Mouse (Mus musculus) kidney, adult 2 months (tissue): ENCODE data around the gene Lce6a.

Source experiments
- CTCF ChIP-seq: fragments of 200-500 bp; conservative IDR thresholded peaks from 2 replicates; pipeline ENCODE4 v1.5.1; 2011; ENCODE audit warnings: low read depth, mild to moderate bottlenecking, control low read depth, low read length, moderate library complexity, mixed read lengths; ENCODE audit not compliant: insufficient read depth, insufficient read length
- POLR2A ChIP-seq: fragments of 200-500 bp; IDR thresholded peaks from one replicate; pipeline ENCODE4 v1.6.1; 2011; ENCODE audit warnings: low read depth, low read length, control low read depth

DNA sequence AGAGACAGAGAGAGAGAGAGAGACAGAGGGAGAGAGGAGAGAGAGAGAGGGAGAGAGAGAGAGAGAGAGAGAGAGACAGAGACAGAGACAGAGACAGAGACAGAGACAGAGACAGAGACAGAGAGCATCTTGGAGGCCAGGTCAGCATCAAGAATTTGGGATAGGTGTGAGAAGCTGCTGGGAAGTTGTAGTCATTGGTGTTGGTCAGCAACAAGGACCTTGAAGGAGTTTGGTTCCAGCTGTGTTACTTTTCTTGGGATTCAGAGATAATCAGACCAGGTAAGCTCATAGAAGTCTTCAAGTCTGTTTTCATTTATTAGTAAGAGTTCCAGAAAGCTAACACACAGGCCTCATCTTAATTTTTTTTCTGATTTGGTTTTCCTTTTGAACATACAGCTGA lies 14.1 kb downstream of the Lce6a start, which contains the start of gene 2210017I01Rik:
- TF ChIP-seq POLR2A = no peak
- TF ChIP-seq CTCF = no peak
